Mouse (Mus musculus) gastrocnemius, postnatal 36 days (tissue): ENCODE measurements around the gene Ttc30a2. TPM values are rescaled to one million over a fixed set of nuclear protein-coding genes. Genes with fewer than 3 reads are reported as not detected.
"Not testable (repeated sequence)": the region's sequence is repeated elsewhere in the genome, so short reads cannot be mapped to it uniquely, and the experiment has no call there.

ENCODE experiments used
- DNase-seq, 2 experiments: peaks; one replicate each; pipeline ENCODE4 v3.0.0; 2022
- intact Hi-C: fragments of 180-260 bp; cut with DNase I; formaldehyde crosslinking; loops from one replicate; pipeline ENCODE4 v1.15.1; 2025
- long read RNA-seq, 2 experiments: library from polyadenylated mRNA; stranded (forward); transcript quantifications; one replicate each; pipeline ENCODE4 v2.0.0; 2021
- total RNA-seq, 2 experiments: library from RNA; stranded (reverse); gene quantifications; 2 replicates each; pipeline ENCODE4 v1.2.3; 2021

The Ttc30a2 gene
- under 1 TPM in 1 of 2 experiments, not detected in 1; 0.28 TPM for total RNA-seq
- long read RNA-seq, experiment 1 = 0 reads
- long read RNA-seq, experiment 2, partial matches to known transcripts = 0 of 2 reads
- long read RNA-seq, experiment 2, other reads (novel, unspliced or antisense) = 0 of 2 reads

GRCm38 (mm10) chr2:75977752-75978368, at the start of gene Ttc30a2:
TSS of gene Ttc30a2 (minus strand) at chr2:75978170.
- not testable (repeated sequence) for DNase-seq

GRCm38 (mm10) chr2:76016890-76017289, 38.9 kb upstream of the Ttc30a2 start:
- intact Hi-C loops = no loop called here
- DNase-seq = no peak

More at GRCm38 (mm10) chr2:75977752-75978368, at the start of gene Ttc30a2:
- intact Hi-C loops = not testable (repeated sequence)

GRCm38 (mm10) chr2:76016136-76016535, 38.2 kb upstream of the Ttc30a2 start:
- intact Hi-C loops = no loop called here
- DNase-seq = no peak

- no peak for DNase-seq
- intact Hi-C loops = no loop called here
These were observed 37.5 kb upstream of the Ttc30a2 start for GRCm38 (mm10) chr2:76015460-76015859.

GRCm38 (mm10) chr2:76014659-76015058, 36.7 kb upstream of the Ttc30a2 start:
- intact Hi-C loops = no loop called here
- DNase-seq = no peak

GRCm38 (mm10) chr2:76006194-76006593, 28.2 kb upstream of the Ttc30a2 start:
- intact Hi-C loops = no loop called here
- no peak for DNase-seq

GRCm38 (mm10) chr2:76002899-76003298, 24.9 kb upstream of the Ttc30a2 start:
- intact Hi-C loops = no loop called here
- no peak for DNase-seq

- intact Hi-C loops = no loop called here
- peak; percentile 39 to 62 for DNase-seq
These were observed 23.4 kb upstream of the Ttc30a2 start for GRCm38 (mm10) chr2:76001392-76001791.

GRCm38 (mm10) chr2:75999636-76000035, 21.7 kb upstream of the Ttc30a2 start:
- intact Hi-C loops = no loop called here
- no peak for DNase-seq

GRCm38 (mm10) chr2:75998692-75999091, 20.7 kb upstream of the Ttc30a2 start:
- no peak for DNase-seq
- intact Hi-C loops = no loop called here

GRCm38 (mm10) chr2:75997726-75998125, 19.8 kb upstream of the Ttc30a2 start:
- intact Hi-C loops = no loop called here
- DNase-seq = no peak

GRCm38 (mm10) chr2:75994841-75995240, 16.9 kb upstream of the Ttc30a2 start:
- intact Hi-C loops = no loop called here
- no peak for DNase-seq

GRCm38 (mm10) chr2:75991581-75992205, 13.7 kb upstream of the Ttc30a2 start:
- DNase-seq = no peak
- intact Hi-C loops = no loop called here

- intact Hi-C loops = no loop called here
- peak; percentile 58 to 59 for DNase-seq
These were observed 13.0 kb upstream of the Ttc30a2 start for GRCm38 (mm10) chr2:75990885-75991539.

GRCm38 (mm10) chr2:75989694-75990093, 11.7 kb upstream of the Ttc30a2 start:
- intact Hi-C loops = no loop called here

GRCm38 (mm10) chr2:75988779-75989363, 10.9 kb upstream of the Ttc30a2 start:
- intact Hi-C loops = no loop called here
- no peak for DNase-seq

More at GRCm38 (mm10) chr2:75989694-75990093, 11.7 kb upstream of the Ttc30a2 start:
- no peak for DNase-seq

- DNase-seq = no peak
- intact Hi-C loops = no loop called here
These were observed 10.4 kb upstream of the Ttc30a2 start for GRCm38 (mm10) chr2:75988378-75988777.

- no peak for DNase-seq
- intact Hi-C loops = no loop called here
These were observed 9.8 kb upstream of the Ttc30a2 start for GRCm38 (mm10) chr2:75987739-75988138.

- intact Hi-C loops = loop anchor here (2.0 kb wide), 1 partner anchor 86 kb away; no protein-coding TSS in a partner anchor
- no peak for DNase-seq
These were observed 7.2 kb upstream of the Ttc30a2 start for GRCm38 (mm10) chr2:75985124-75985523.

- no peak for DNase-seq
- intact Hi-C loops = loop anchor here (2.0 kb wide), 1 partner anchor 87 kb away; no protein-coding TSS in a partner anchor
These were observed 5.9 kb upstream of the Ttc30a2 start for GRCm38 (mm10) chr2:75983847-75984246.

GRCm38 (mm10) chr2:75983091-75983490, 5.1 kb upstream of the Ttc30a2 start:
- intact Hi-C loops = no loop called here

More at GRCm38 (mm10) chr2:75983091-75983490, 5.1 kb upstream of the Ttc30a2 start:
- no peak for DNase-seq
